Mouse (Mus musculus): ENCODE measurements at regions not wholly inside any gene's neighbourhood (a gene's known extent, or its start where the extent isn't known, plus 50 kb on each side); places are given as distances from the start of the nearest gene placed in this dataset.

- no peaks in the 10 kb centered on the region for H3K36me3 ChIP-seq (ENCODE audit: control insufficient read depth, insufficient read depth, low read length)
- H3K27ac ChIP-seq (ENCODE audit: low read depth, low read length) = no peak overlapping the region
- no peak overlapping the region for H3K9ac ChIP-seq (ENCODE audit: low read depth, low read length)
- no peaks in the 10 kb centered on the region for H3K27me3 ChIP-seq (ENCODE audit: control insufficient read depth, insufficient read depth, low read length)
- H3K4me2 ChIP-seq = no peak overlapping the region
- WGBS (ENCODE audit: insufficient replicate concordance) = 44% methylated on average over 2 of the region's 2 CpGs
- H3K9me3 ChIP-seq (replicated peaks; ENCODE audit: control insufficient read depth, low read length) = no peaks in the 10 kb centered on the region; the same call in 1 of the 2 replicates
- ATAC-seq (replicated peaks; ENCODE audit: insufficient number of reproducible peaks, low FRiP score, low TSS enrichment) = no peak
- H3K4me1 ChIP-seq (ENCODE audit: control insufficient read depth, insufficient read depth, low read length) = peaks cover 13% of the 10 kb centered on the region
- no peak overlapping the region for H3K4me3 ChIP-seq (ENCODE audit: low read depth, low read length)
These were observed 73.5 kb upstream of the Tmtc1 start for GRCm38 (mm10) chr6:148517536-148518245.

DNA sequence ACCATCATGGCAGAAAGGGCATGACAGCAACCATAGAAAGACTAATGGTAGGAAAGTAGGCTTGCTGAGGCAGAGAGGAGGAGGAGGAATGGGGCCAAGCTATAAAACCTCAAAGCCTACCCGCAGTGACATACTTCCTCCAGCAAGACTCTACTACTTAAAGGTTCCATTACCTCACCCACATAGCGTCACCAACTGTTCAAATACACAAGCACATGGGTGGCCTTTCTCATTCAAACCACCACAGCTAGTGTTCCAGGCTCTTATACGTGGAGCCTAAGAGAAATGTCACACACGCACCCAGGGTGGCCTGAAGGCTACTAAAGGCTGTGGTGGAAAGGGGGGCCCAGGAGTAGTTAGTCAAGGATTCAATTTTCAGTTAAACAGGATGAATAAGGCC is 72.5 kb upstream of the Tmtc1 start:
- H3K27ac ChIP-seq (ENCODE audit: low read depth, low read length) = no peak overlapping the region
- H3K9me3 ChIP-seq (replicated peaks; ENCODE audit: control insufficient read depth, low read length) = no peaks in the 10 kb centered on the region; the same call in 1 of the 2 replicates
- H3K27me3 ChIP-seq (ENCODE audit: control insufficient read depth, insufficient read depth, low read length) = no peaks in the 10 kb centered on the region
- no peak for ATAC-seq (replicated peaks; ENCODE audit: insufficient number of reproducible peaks, low FRiP score, low TSS enrichment)
- H3K9ac ChIP-seq (ENCODE audit: low read depth, low read length) = no peak overlapping the region
- H3K4me2 ChIP-seq = no peak overlapping the region
- no peaks in the 10 kb centered on the region for H3K36me3 ChIP-seq (ENCODE audit: control insufficient read depth, insufficient read depth, low read length)
- no peak overlapping the region for H3K4me3 ChIP-seq (ENCODE audit: low read depth, low read length)
- 78% methylated on average over 4 of the region's 4 CpGs for WGBS (ENCODE audit: insufficient replicate concordance)
- peaks cover 13% of the 10 kb centered on the region for H3K4me1 ChIP-seq (ENCODE audit: control insufficient read depth, insufficient read depth, low read length)

DNA sequence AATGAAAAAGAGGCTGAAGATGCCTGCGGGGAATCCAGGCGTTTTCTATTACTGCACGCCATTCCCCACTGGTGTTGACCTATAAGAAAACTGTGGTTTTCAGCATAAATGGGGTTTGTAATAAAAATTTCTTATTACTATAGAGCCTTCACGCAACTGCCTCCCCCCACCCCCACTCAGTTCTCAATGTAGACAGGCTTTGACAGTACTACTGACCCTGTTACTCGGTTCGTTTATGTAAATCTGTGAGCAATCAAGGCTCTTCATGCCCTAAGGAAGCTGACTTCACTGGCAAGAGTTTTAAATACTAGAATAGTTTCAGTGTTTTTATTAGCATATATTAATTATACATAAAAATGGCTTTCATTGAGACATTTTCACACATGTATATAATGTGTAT is 70.9 kb upstream of the Tmtc1 start:
- no peak overlapping the region for H3K4me3 ChIP-seq (ENCODE audit: low read depth, low read length)

DNA sequence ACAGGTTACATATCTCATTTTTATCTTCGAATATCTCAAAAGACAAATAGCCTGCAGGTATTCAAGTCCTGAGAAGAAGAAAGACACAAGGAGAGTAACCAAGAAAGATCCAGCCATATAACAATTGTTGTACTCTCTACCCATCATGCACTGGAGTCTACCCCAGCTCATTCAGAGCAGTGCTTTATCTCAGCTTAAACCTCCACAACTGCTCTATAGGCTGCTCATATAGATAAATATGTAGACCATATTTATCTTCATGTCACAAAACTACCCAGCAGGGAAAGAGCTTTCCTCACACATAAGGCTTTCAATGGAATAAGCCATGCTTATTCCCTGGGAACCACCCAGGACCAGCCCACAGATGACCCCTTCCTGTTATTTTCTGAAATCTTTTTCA is 70.5 kb upstream of the Tmtc1 start:
- 61% methylated on average over 1 of the region's 1 CpGs for WGBS (ENCODE audit: insufficient replicate concordance)
- no peak overlapping the region for H3K9ac ChIP-seq (ENCODE audit: low read depth, low read length)
- no peaks in the 10 kb centered on the region; the same call in 1 of the 2 replicates for H3K9me3 ChIP-seq (replicated peaks; ENCODE audit: control insufficient read depth, low read length)
- no peaks in the 10 kb centered on the region for H3K36me3 ChIP-seq (ENCODE audit: control insufficient read depth, insufficient read depth, low read length)
- ATAC-seq (replicated peaks; ENCODE audit: insufficient number of reproducible peaks, low FRiP score, low TSS enrichment) = no peak
- H3K27me3 ChIP-seq (ENCODE audit: control insufficient read depth, insufficient read depth, low read length) = no peaks in the 10 kb centered on the region
- no peak overlapping the region for H3K4me2 ChIP-seq
- H3K27ac ChIP-seq (ENCODE audit: low read depth, low read length) = no peak overlapping the region
- peaks cover 13% of the 10 kb centered on the region for H3K4me1 ChIP-seq (ENCODE audit: control insufficient read depth, insufficient read depth, low read length)
- no peak overlapping the region for H3K4me3 ChIP-seq (ENCODE audit: low read depth, low read length)

More for the DNA sequence above, 70.9 kb upstream of the Tmtc1 start:
- H3K27ac ChIP-seq (ENCODE audit: low read depth, low read length) = no peak overlapping the region
- 89% methylated on average over 6 of the region's 6 CpGs for WGBS (ENCODE audit: insufficient replicate concordance)
- H3K27me3 ChIP-seq (ENCODE audit: control insufficient read depth, insufficient read depth, low read length) = no peaks in the 10 kb centered on the region
- no peaks in the 10 kb centered on the region for H3K36me3 ChIP-seq (ENCODE audit: control insufficient read depth, insufficient read depth, low read length)
- H3K4me2 ChIP-seq = no peak overlapping the region
- no peak overlapping the region for H3K9ac ChIP-seq (ENCODE audit: low read depth, low read length)
- peaks cover 13% of the 10 kb centered on the region for H3K4me1 ChIP-seq (ENCODE audit: control insufficient read depth, insufficient read depth, low read length)
- no peaks in the 10 kb centered on the region; the same call in 1 of the 2 replicates for H3K9me3 ChIP-seq (replicated peaks; ENCODE audit: control insufficient read depth, low read length)
- no peak for ATAC-seq (replicated peaks; ENCODE audit: insufficient number of reproducible peaks, low FRiP score, low TSS enrichment)

DNA sequence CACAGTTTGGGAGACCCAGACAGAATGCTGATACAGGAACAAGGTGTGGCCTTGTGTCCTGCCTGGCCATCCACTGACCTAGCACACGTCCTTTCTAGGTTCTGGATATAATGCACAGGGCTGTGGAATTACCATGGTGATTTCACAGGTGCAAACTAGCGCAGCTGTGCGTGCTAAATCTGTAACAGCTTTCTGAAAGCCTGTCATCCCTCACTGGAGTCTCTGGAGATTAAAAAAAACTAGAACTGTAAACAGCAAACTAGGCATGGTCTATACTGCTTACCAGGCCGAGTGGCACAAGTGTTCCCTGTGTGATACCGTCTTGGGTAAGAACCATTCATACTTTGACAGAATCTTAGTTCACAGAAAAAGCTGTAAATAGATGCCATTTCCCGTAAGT is 69.9 kb upstream of the Tmtc1 start:
- Histone ChIP-seq H3K27ac (ENCODE audit: low read depth, low read length) (no peak overlapping the region), H3K27me3 (ENCODE audit: control insufficient read depth, insufficient read depth, low read length) (no peaks in the 10 kb centered on the region), H3K4me3 (ENCODE audit: low read depth, low read length) (no peak overlapping the region), H3K4me1 (ENCODE audit: control insufficient read depth, insufficient read depth, low read length) (peaks cover 13% of the 10 kb centered on the region), H3K4me2 (no peak overlapping the region), H3K36me3 (ENCODE audit: control insufficient read depth, insufficient read depth, low read length) (no peaks in the 10 kb centered on the region), H3K9me3 (replicated peaks; ENCODE audit: control insufficient read depth, low read length) (no peaks in the 10 kb centered on the region; the same call in 1 of the 2 replicates), H3K9ac (ENCODE audit: low read depth, low read length) (no peak overlapping the region)
- WGBS (ENCODE audit: insufficient replicate concordance) = 75% methylated on average over 6 of the region's 6 CpGs
- no peak for ATAC-seq (replicated peaks; ENCODE audit: insufficient number of reproducible peaks, low FRiP score, low TSS enrichment)

GRCm38 (mm10) chr6:148513134-148513533 is 68.9 kb upstream of the Tmtc1 start:
- Histone ChIP-seq H3K9ac (ENCODE audit: low read depth, low read length) (no peak overlapping the region), H3K9me3 (replicated peaks; ENCODE audit: control insufficient read depth, low read length) (no peaks in the 10 kb centered on the region), H3K27me3 (ENCODE audit: control insufficient read depth, insufficient read depth, low read length) (no peaks in the 10 kb centered on the region), H3K27ac (ENCODE audit: low read depth, low read length) (no peak overlapping the region), H3K36me3 (ENCODE audit: control insufficient read depth, insufficient read depth, low read length) (no peaks in the 10 kb centered on the region), H3K4me3 (ENCODE audit: low read depth, low read length) (no peak overlapping the region), H3K4me1 (ENCODE audit: control insufficient read depth, insufficient read depth, low read length) (peaks cover 13% of the 10 kb centered on the region), H3K4me2 (no peak overlapping the region)
- no peak for ATAC-seq (replicated peaks; ENCODE audit: insufficient number of reproducible peaks, low FRiP score, low TSS enrichment)
- WGBS (ENCODE audit: insufficient replicate concordance) = 24% methylated on average over 2 of the region's 2 CpGs

DNA sequence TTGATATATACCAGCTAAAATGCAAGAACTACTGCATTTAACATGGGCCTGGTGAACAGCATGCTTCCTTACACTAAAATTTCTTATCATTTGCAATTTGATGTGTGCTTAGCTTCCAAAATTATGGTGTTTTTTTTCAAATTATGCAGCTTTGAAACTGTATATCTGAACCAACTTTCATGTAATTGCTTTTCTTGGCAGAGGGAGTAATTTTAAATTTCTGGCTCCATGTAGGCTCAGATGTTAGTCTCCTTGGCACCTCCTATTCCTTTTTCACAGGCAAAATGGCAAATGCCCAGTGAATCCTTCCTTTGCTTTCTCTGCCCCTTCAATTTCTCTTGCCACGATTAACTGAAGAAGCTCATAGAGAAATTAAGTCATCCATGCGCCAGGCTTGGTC is 61.1 kb upstream of the Tmtc1 start:
- Histone ChIP-seq H3K4me1 (ENCODE audit: control insufficient read depth, insufficient read depth, low read length) (peaks cover 8% of the 10 kb centered on the region), H3K4me2 (no peak overlapping the region), H3K9ac (ENCODE audit: low read depth, low read length) (no peak overlapping the region), H3K27ac (ENCODE audit: low read depth, low read length) (no peak overlapping the region), H3K4me3 (ENCODE audit: low read depth, low read length) (no peak overlapping the region), H3K9me3 (replicated peaks; ENCODE audit: control insufficient read depth, low read length) (no peaks in the 10 kb centered on the region), H3K36me3 (ENCODE audit: control insufficient read depth, insufficient read depth, low read length) (no peaks in the 10 kb centered on the region), H3K27me3 (ENCODE audit: control insufficient read depth, insufficient read depth, low read length) (no peaks in the 10 kb centered on the region)
- WGBS (ENCODE audit: insufficient replicate concordance) = 94% methylated on average over 2 of the region's 2 CpGs
- no peak for ATAC-seq (replicated peaks; ENCODE audit: insufficient number of reproducible peaks, low FRiP score, low TSS enrichment)

GRCm38 (mm10) chr6:148500251-148501179 is 56.3 kb upstream of the Tmtc1 start:
- no peak overlapping the region for H3K9ac ChIP-seq (ENCODE audit: low read depth, low read length)
- H3K36me3 ChIP-seq (ENCODE audit: control insufficient read depth, insufficient read depth, low read length) = no peaks in the 10 kb centered on the region
- no peak overlapping the region for H3K4me2 ChIP-seq
- peak overlapping the region; percentile 58 for H3K27ac ChIP-seq (ENCODE audit: low read depth, low read length)
- H3K4me3 ChIP-seq (ENCODE audit: low read depth, low read length) = no peak overlapping the region
- WGBS (ENCODE audit: insufficient replicate concordance) = 20% methylated on average over 9 of the region's 9 CpGs
- ATAC-seq (replicated peaks; ENCODE audit: insufficient number of reproducible peaks, low FRiP score, low TSS enrichment) = no peak
- H3K27me3 ChIP-seq (ENCODE audit: control insufficient read depth, insufficient read depth, low read length) = no peaks in the 10 kb centered on the region
- H3K9me3 ChIP-seq (replicated peaks; ENCODE audit: control insufficient read depth, low read length) = no peaks in the 10 kb centered on the region
- H3K4me1 ChIP-seq (ENCODE audit: control insufficient read depth, insufficient read depth, low read length) = peaks cover 14% of the 10 kb centered on the region
